Mouse (Mus musculus) CH12.LX (cell line): Measurements from ENCODE around the gene Acrbp.

Experiments
- CTCF ChIP-seq, 2 experiments: IDR thresholded peaks in 1 of 2; conservative IDR thresholded peaks in 1 of 2; 2 replicates each; pipeline ENCODE4 v1.5.1; 2011 to 2012; ENCODE audit warnings: low read depth in 2 of 2, low read length in 2 of 2, improper control_type of control experiment in 1 of 2, inconsistent platforms in 1 of 2, mild to moderate bottlenecking in 1 of 2, moderate library complexity in 1 of 2
- HCFC1 ChIP-seq: IDR thresholded peaks from 2 replicates; pipeline ENCODE4 v1.6.1; 2012; ENCODE audit warnings: low read depth, mild to moderate bottlenecking, inconsistent platforms, low read length, improper control_type of control experiment
- MAX ChIP-seq: IDR thresholded peaks from 2 replicates; pipeline ENCODE4 v1.6.1; 2011; ENCODE audit warnings: low read length, improper control_type of control experiment
- POLR2A ChIP-seq: IDR thresholded peaks from 2 replicates; pipeline ENCODE4 v1.6.1; 2011; ENCODE audit warnings: low read depth, mild to moderate bottlenecking, improper control_type of control experiment, low read length
- RCOR1 ChIP-seq: conservative IDR thresholded peaks from 2 replicates; pipeline ENCODE4 v1.6.1; 2012; ENCODE audit warnings: low read depth, mild to moderate bottlenecking, inconsistent platforms, low read length, improper control_type of control experiment
- ZC3H11A ChIP-seq: IDR thresholded peaks from 2 replicates; pipeline ENCODE4 v1.6.1; 2012; ENCODE audit warnings: low read depth, mild to moderate bottlenecking, inconsistent platforms, low read length, improper control_type of control experiment

GRCm38 (mm10) chr6:125096279-125096596 is 46.7 kb downstream of the Acrbp start:
- TF ChIP-seq HCFC1 (no peak; the same call in 1 of the 2 replicates), POLR2A (no peak), ZC3H11A (no peak), CTCF (conservative IDR thresholded peaks at IDR 0.05 in 1 of 2, IDR thresholded peaks at IDR 0.05 in 1 of 2; ENCODE audit: low read depth in 2 of 2, low read length in 2 of 2) (no peak), RCOR1 (no peak), MAX (no peak)
